Mouse (Mus musculus): ENCODE measurements around the gene Hcn3. TPM values are rescaled to one million over a fixed set of nuclear protein-coding genes. Genes with fewer than 3 reads are reported as not detected.

Gene Hcn3
- total RNA-seq, 1 experiment: 4.0 TPM

GRCm38 (mm10) chr3:89206695-89207094, 46.7 kb upstream of the Hcn3 start:
- Histone ChIP-seq H3K9ac (ENCODE audit: insufficient read depth, low read depth, low read length, poor library complexity, severe bottlenecking) (no peak overlapping the region), H3K4me3 (ENCODE audit: insufficient read depth in 1 of 2, low read depth in 1 of 2, low read length in 2 of 2, poor library complexity in 1 of 2, severe bottlenecking in 1 of 2) (no peak overlapping the region), H3K27ac (ENCODE audit: insufficient read depth, low read depth, low read length, poor library complexity, severe bottlenecking) (no peak overlapping the region), H3K36me3 (ENCODE audit: control insufficient read depth, insufficient read depth, low read length, poor library complexity, severe bottlenecking) (peaks cover 56% of the 10 kb centered on the region), H3K4me1 (ENCODE audit: control insufficient read depth in 2 of 2, insufficient read depth in 2 of 2, low read length in 2 of 2, poor library complexity in 1 of 2) (peaks cover 0 to 2% of the 10 kb centered on the region in 2 experiments; a peak in 1 of 4 replicates), H3K9me3 (ENCODE audit: control insufficient read depth, insufficient read depth, low read depth, low read length) (no peaks in the 10 kb centered on the region)
- in situ Hi-C loops (cut with MboI; ENCODE audit: low sequenced_read_pairs in 2 of 2, unreplicated experiment in 2 of 2): no loop called here
- TF ChIP-seq ZC3H11A (IDR thresholded peaks at IDR 0.05; ENCODE audit: borderline replicate concordance, low read depth, low read length): no peak
- TF ChIP-seq MAFK (IDR thresholded peaks at IDR 0.05; ENCODE audit: insufficient read depth, low read depth, low read length): no peak
- TF ChIP-seq HCFC1 (IDR thresholded peaks at IDR 0.05; ENCODE audit: borderline replicate concordance, insufficient read depth, low read length): no peak
- DNase-seq (ENCODE audit: low read depth, low spot score): no peak

GRCm38 (mm10) chr3:89206079-89206478, 46.1 kb upstream of the Hcn3 start:
- H3K9me3 ChIP-seq (ENCODE audit: control insufficient read depth, insufficient read depth, low read depth, low read length): no peaks in the 10 kb centered on the region
- H3K27ac ChIP-seq (ENCODE audit: insufficient read depth, low read depth, low read length, poor library complexity, severe bottlenecking): no peak overlapping the region
- no peak overlapping the region for H3K9ac ChIP-seq (ENCODE audit: insufficient read depth, low read depth, low read length, poor library complexity, severe bottlenecking)
- H3K36me3 ChIP-seq (ENCODE audit: control insufficient read depth, insufficient read depth, low read length, poor library complexity, severe bottlenecking): peaks cover 56% of the 10 kb centered on the region
- TF ChIP-seq MAFK (IDR thresholded peaks at IDR 0.05; ENCODE audit: insufficient read depth, low read depth, low read length) (no peak), HCFC1 (IDR thresholded peaks at IDR 0.05; ENCODE audit: borderline replicate concordance, insufficient read depth, low read length) (no peak), ZNF384 (IDR thresholded peaks at IDR 0.05; ENCODE audit: low read depth, low read length) (no peak), CHD2 (IDR thresholded peaks at IDR 0.05; ENCODE audit: low read depth, low read length) (no peak)
- DNase-seq (ENCODE audit: low read depth, low spot score): no peak
- H3K4me3 ChIP-seq (ENCODE audit: insufficient read depth in 1 of 2, low read depth in 1 of 2, low read length in 2 of 2, poor library complexity in 1 of 2, severe bottlenecking in 1 of 2): no peak overlapping the region
- H3K4me1 ChIP-seq (ENCODE audit: control insufficient read depth in 2 of 2, insufficient read depth in 2 of 2, low read length in 2 of 2, poor library complexity in 1 of 2): peaks cover 0 to 2% of the 10 kb centered on the region in 2 experiments; a peak in 1 of 4 replicates
- in situ Hi-C loops (cut with MboI; ENCODE audit: low sequenced_read_pairs in 2 of 2, unreplicated experiment in 2 of 2): no loop called here

- peaks cover 0 to 2% of the 10 kb centered on the region in 2 experiments; a peak in 1 of 4 replicates for H3K4me1 ChIP-seq (ENCODE audit: control insufficient read depth in 2 of 2, insufficient read depth in 2 of 2, low read length in 2 of 2, poor library complexity in 1 of 2)
- H3K36me3 ChIP-seq (ENCODE audit: control insufficient read depth, insufficient read depth, low read length, poor library complexity, severe bottlenecking): peaks cover 30% of the 10 kb centered on the region
- H3K9ac ChIP-seq (ENCODE audit: insufficient read depth, low read depth, low read length, poor library complexity, severe bottlenecking): peak overlapping the region; percentile 79
- no peak for DNase-seq (ENCODE audit: low read depth, low spot score)
- H3K9me3 ChIP-seq (ENCODE audit: control insufficient read depth, insufficient read depth, low read depth, low read length): no peaks in the 10 kb centered on the region
- no peak for TF ChIP-seq MAFK (IDR thresholded peaks at IDR 0.05; ENCODE audit: insufficient read depth, low read depth, low read length)
- TF ChIP-seq ZNF384 (IDR thresholded peaks at IDR 0.05; ENCODE audit: low read depth, low read length): no peak
- no peak for TF ChIP-seq CHD2 (IDR thresholded peaks at IDR 0.05; ENCODE audit: low read depth, low read length)
- TF ChIP-seq HCFC1 (IDR thresholded peaks at IDR 0.05; ENCODE audit: borderline replicate concordance, insufficient read depth, low read length): no peak
- no peak for TF ChIP-seq ZC3H11A (IDR thresholded peaks at IDR 0.05; ENCODE audit: borderline replicate concordance, low read depth, low read length)
- peak overlapping the region; percentile 78 to 87 for H3K4me3 ChIP-seq (ENCODE audit: insufficient read depth in 1 of 2, low read depth in 1 of 2, low read length in 2 of 2, poor library complexity in 1 of 2, severe bottlenecking in 1 of 2)
- in situ Hi-C loops (cut with MboI; ENCODE audit: low sequenced_read_pairs in 2 of 2, unreplicated experiment in 2 of 2): no loop called here
- H3K27ac ChIP-seq (ENCODE audit: insufficient read depth, low read depth, low read length, poor library complexity, severe bottlenecking): no peak overlapping the region
These were observed 43.1 kb upstream of the Hcn3 start for GRCm38 (mm10) chr3:89203142-89203514.

- Histone ChIP-seq H3K27ac (ENCODE audit: insufficient read depth, low read depth, low read length, poor library complexity, severe bottlenecking) (no peak within 1 kb of the TSS), H3K36me3 (ENCODE audit: control insufficient read depth, insufficient read depth, low read length, poor library complexity, severe bottlenecking) (peaks cover 24% of the 10 kb centered on the region), H3K9me3 (ENCODE audit: control insufficient read depth, insufficient read depth, low read depth, low read length) (no peaks in the 10 kb centered on the region), H3K4me3 (ENCODE audit: insufficient read depth in 1 of 2, low read depth in 1 of 2, low read length in 2 of 2, poor library complexity in 1 of 2, severe bottlenecking in 1 of 2) (peak within 1 kb of the TSS; percentile 78 to 87), H3K4me1 (ENCODE audit: control insufficient read depth in 2 of 2, insufficient read depth in 2 of 2, low read length in 2 of 2, poor library complexity in 1 of 2) (peaks cover 0 to 2% of the 10 kb centered on the region in 2 experiments; a peak in 1 of 4 replicates), H3K9ac (ENCODE audit: insufficient read depth, low read depth, low read length, poor library complexity, severe bottlenecking) (peak within 1 kb of the TSS; percentile 79)
- DNase-seq (ENCODE audit: low read depth, low spot score): peak; percentile 91
- in situ Hi-C loops (cut with MboI; ENCODE audit: low sequenced_read_pairs in 2 of 2, unreplicated experiment in 2 of 2): no loop called here
- TF ChIP-seq ZNF384 (IDR thresholded peaks at IDR 0.05; ENCODE audit: low read depth, low read length) (no peak), HCFC1 (IDR thresholded peaks at IDR 0.05; ENCODE audit: borderline replicate concordance, insufficient read depth, low read length) (peak; percentile 95), MAFK (IDR thresholded peaks at IDR 0.05; ENCODE audit: insufficient read depth, low read depth, low read length) (no peak), ZC3H11A (IDR thresholded peaks at IDR 0.05; ENCODE audit: borderline replicate concordance, low read depth, low read length) (no peak), CHD2 (IDR thresholded peaks at IDR 0.05; ENCODE audit: low read depth, low read length) (no peak)
These were observed 42.5 kb upstream of the Hcn3 start, which contains the start of gene Gba for GRCm38 (mm10) chr3:89202253-89203141. Gba (plus strand) TSS chr3:89202928.
